Mouse (Mus musculus) ES-E14 (cell line): ENCODE measurements around the gene Klhdc7b. TPM values are rescaled to one million over a fixed set of nuclear protein-coding genes. Genes with fewer than 3 reads are reported as not detected.

Experiments used
- DNase-seq: peaks from one replicate; pipeline ENCODE4 v3.0.0-alpha.2; 2013; ENCODE audit warnings: low read depth, low spot score
- H3K27ac ChIP-seq: 2 replicates; pipeline ENCODE4 v1.5.1; 2012; ENCODE audit warnings: low read depth, mild to moderate bottlenecking, low read length, moderate library complexity, mixed read lengths; ENCODE audit not compliant: poor library complexity, insufficient read depth, severe bottlenecking
- H3K36me3 ChIP-seq: 2 replicates; pipeline ENCODE4 v1.6.1; 2012; ENCODE audit warnings: mild to moderate bottlenecking, low read length, moderate library complexity, mixed read lengths; ENCODE audit not compliant: control insufficient read depth, poor library complexity, insufficient read depth, severe bottlenecking
- H3K4me1 ChIP-seq, 2 experiments: fragments of 150-350 bp in 1 of 2; sonication (generic) in 1 of 2; 2 replicates each; pipeline ENCODE4 v1.6.1; 2012; ENCODE audit warnings: low read length in 2 of 2, mild to moderate bottlenecking in 1 of 2, mixed read lengths in 1 of 2; ENCODE audit not compliant: control insufficient read depth in 2 of 2, insufficient read depth in 2 of 2, poor library complexity in 1 of 2
- H3K4me3 ChIP-seq, 2 experiments: fragments of 150-350 bp in 1 of 2; sonication (generic) in 1 of 2; 2 replicates each; pipeline ENCODE4 v1.5.1; 2012; ENCODE audit warnings: low read length in 2 of 2, low read depth in 1 of 2, mild to moderate bottlenecking in 1 of 2, mixed read lengths in 1 of 2; ENCODE audit not compliant: insufficient read depth in 1 of 2, poor library complexity in 1 of 2, severe bottlenecking in 1 of 2
- H3K9ac ChIP-seq: 2 replicates; pipeline ENCODE4 v1.6.1; 2012; ENCODE audit warnings: low read depth, mild to moderate bottlenecking, low read length, mixed read lengths; ENCODE audit not compliant: poor library complexity, insufficient read depth, severe bottlenecking
- H3K9me3 ChIP-seq: fragments of 150-350 bp; sonication (generic); 2 replicates; pipeline ENCODE4 v1.6.1; 2012; ENCODE audit warnings: low read depth, mild to moderate bottlenecking, low read length; ENCODE audit not compliant: control insufficient read depth, insufficient read depth
- CHD2 ChIP-seq: IDR thresholded peaks from 2 replicates; pipeline ENCODE4 v1.6.1; 2014; ENCODE audit warnings: mild to moderate bottlenecking, low read depth, low read length, inconsistent platforms
- HCFC1 ChIP-seq: IDR thresholded peaks from 2 replicates; pipeline ENCODE4 v1.6.1; 2012; ENCODE audit warnings: low read length, inconsistent platforms, borderline replicate concordance; ENCODE audit not compliant: insufficient read depth
- MAFK ChIP-seq: IDR thresholded peaks from 2 replicates; pipeline ENCODE4 v1.6.1; 2014; ENCODE audit warnings: mild to moderate bottlenecking, low read depth, low read length, inconsistent platforms; ENCODE audit not compliant: insufficient read depth
- ZC3H11A ChIP-seq: IDR thresholded peaks from 2 replicates; pipeline ENCODE4 v1.6.1; 2012; ENCODE audit warnings: low read depth, mild to moderate bottlenecking, inconsistent platforms, low read length, borderline replicate concordance
- ZNF384 ChIP-seq: IDR thresholded peaks from 2 replicates; pipeline ENCODE4 v1.6.1; 2012; ENCODE audit warnings: low read depth, low read length, inconsistent platforms
- in situ Hi-C, 2 experiments: fragments of 600-800 bp; cut with MboI; formaldehyde crosslinking; loops; one replicate each; pipeline ENCODE4 v1.15.1; 2025; ENCODE audit warnings: low sequenced_read_pairs in 2 of 2, inconsistent platforms in 1 of 2; ENCODE audit not compliant: unreplicated experiment in 2 of 2
- total RNA-seq: library from RNA; depleted of rRNA; stranded (reverse); fragments of 300-350 nt; gene quantifications from 2 replicates; pipeline ENCODE4 v1.2.3, GENCODE M21; 2012

Gene Klhdc7b
- total RNA-seq, 1 experiment = 0.13 TPM

DNA sequence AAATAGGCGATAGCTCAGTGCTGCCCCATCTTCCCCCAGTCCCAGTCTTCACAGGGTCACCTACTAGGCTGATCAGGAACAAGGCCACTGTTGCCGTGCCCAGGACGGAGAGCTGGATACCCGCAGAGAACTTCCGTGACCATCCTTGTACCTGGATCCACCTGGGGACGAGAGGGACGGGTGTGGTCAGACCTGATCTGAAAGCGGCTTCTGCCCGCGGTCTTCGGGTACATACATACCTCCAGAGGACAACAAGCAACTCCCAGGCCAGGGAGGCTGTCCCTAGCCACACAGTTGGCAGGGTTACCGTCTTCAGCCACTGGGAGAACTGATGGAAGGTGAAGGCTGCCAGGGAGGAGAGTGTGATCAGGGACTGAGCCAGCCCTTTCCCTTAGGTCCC is 31.9 kb upstream of the Klhdc7b start:
- peaks cover 0 to 27% of the 10 kb centered on the region in 2 experiments; a peak in 2 of 4 replicates for H3K4me1 ChIP-seq
- no peak for DNase-seq
- TF ChIP-seq HCFC1 (no peak), MAFK (no peak), ZNF384 (no peak), CHD2 (no peak), ZC3H11A (no peak)
- H3K9me3 ChIP-seq = no peaks in the 10 kb centered on the region
- no peak overlapping the region for H3K9ac ChIP-seq
- in situ Hi-C loops = no loop called here
- no peak overlapping the region; a peak in 1 of 4 replicates for H3K4me3 ChIP-seq
- H3K27ac ChIP-seq = no peak overlapping the region
- peaks cover 34% of the 10 kb centered on the region for H3K36me3 ChIP-seq

DNA sequence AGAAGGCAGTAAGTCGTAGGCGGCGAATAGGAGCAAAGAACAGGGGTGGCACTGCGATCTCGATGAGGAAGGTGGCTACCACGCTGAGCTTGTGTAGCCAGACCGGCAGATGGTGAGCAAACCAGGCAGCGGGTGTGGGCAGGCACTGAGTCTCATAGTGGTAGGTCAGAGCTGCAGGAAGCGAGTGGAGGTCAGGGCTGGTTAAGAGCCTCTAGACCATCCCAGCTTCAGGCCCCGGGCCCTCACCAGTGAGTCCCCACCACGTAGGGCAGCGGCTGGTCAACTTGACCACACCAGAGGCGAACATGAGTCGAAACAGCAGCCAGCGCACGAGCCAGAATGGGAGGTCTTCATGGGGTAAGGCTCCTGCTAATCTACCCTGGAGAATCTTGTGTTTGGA is 30.9 kb upstream of the Klhdc7b start:
- H3K4me1 ChIP-seq = peaks cover 0 to 27% of the 10 kb centered on the region in 2 experiments; a peak in 2 of 4 replicates
- DNase-seq = no peak
- peaks cover 39% of the 10 kb centered on the region for H3K36me3 ChIP-seq
- H3K9ac ChIP-seq = peak overlapping the region; percentile 4
- H3K9me3 ChIP-seq = no peaks in the 10 kb centered on the region
- no peak for TF ChIP-seq ZC3H11A
- TF ChIP-seq ZNF384 = no peak
- TF ChIP-seq CHD2 = no peak
- TF ChIP-seq MAFK = no peak
- no peak for TF ChIP-seq HCFC1
- H3K4me3 ChIP-seq = no peak overlapping the region
- no peak overlapping the region for H3K27ac ChIP-seq
- in situ Hi-C loops = no loop called here

DNA sequence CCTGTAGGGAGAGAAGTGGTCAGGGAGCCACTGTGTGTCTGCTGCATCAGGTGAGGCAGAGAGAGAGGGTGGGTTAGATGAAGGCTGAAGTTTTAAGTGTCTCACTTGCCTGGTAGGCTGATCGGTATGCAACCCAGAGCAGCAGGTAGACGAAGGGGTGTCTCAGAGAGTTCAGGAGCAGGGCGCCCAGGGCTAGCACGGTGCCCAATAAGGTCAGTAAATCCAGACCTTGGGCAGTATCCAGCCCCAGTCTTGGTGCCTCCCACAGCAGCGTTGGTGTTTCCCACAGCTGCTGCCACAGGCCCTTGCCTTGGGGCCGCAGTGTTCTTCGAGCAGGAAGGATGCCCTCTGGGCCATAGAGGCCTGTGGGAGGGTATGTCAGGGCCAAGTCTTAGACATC is 30.3 kb upstream of the Klhdc7b start:
- H3K36me3 ChIP-seq = peaks cover 40% of the 10 kb centered on the region
- H3K4me3 ChIP-seq = peak overlapping the region; percentile 90 to 98; a peak in 3 of 4 replicates
- H3K27ac ChIP-seq = no peak overlapping the region
- TF ChIP-seq CHD2 (no peak), MAFK (no peak), ZC3H11A (no peak), HCFC1 (no peak), ZNF384 (no peak)
- peaks cover 0 to 29% of the 10 kb centered on the region in 2 experiments; a peak in 2 of 4 replicates for H3K4me1 ChIP-seq
- in situ Hi-C loops = no loop called here
- DNase-seq = no peak
- H3K9me3 ChIP-seq = no peaks in the 10 kb centered on the region
- peak overlapping the region; percentile 90 for H3K9ac ChIP-seq

DNA sequence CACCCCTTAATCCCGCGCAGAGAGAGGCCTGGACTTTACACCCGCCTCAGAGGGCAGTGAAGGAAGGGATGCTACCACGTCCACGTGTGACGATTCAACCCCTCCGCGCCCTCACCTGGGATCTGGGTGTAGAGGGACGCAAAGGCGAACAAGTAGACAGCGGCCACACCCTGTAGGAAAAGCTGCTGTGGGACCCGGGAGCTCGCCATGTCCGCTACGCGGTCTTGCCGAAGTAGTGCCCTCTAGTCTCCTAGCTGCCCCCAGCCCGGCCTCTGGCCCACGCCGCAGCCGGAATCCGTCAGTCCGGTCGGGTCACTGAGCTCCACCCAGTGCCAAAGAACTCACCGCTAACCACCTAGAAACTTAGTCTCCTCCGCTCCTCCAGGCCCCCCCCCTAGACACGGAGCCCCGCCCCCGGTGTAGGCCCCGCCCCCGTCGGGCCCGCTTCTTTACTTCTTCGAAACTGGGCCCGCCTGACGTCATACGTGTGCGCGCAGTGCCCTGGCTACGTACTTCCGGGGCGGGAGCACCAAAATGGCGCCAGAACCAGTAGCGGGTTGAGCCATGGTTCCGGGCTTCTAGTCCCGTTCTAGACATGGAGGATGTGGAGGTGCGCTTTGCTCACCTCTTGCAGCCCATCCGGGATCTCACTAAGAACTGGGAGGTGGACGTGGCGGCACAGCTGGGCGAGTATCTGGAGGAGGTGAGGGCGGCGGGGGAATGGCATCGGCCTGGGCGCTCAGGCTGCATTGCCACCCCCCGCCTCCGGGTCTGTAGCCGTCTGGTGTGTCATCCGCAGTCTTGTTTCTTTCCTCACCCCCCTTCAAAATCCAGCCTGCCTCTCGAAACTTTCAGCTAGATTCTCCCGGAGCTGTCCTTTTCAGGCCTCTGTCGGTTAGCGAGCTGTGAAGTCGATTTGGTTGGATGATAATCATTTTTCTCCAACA is 29.2 kb upstream of the Klhdc7b start, which contains the start of the genes Lmf2 and Ncaph2:
Gene Lmf2, minus strand, starts transcription at position 419 of the 947 bp plus-strand sequence.
Gene Ncaph2, plus strand, starts transcription at position 479 of the 947 bp plus-strand sequence.
- H3K9ac ChIP-seq = peak within 1 kb of the TSS; percentile 98
- in situ Hi-C loops = no loop called here
- peak within 1 kb of the TSS; percentile 91 for H3K27ac ChIP-seq
- H3K9me3 ChIP-seq = no peaks in the 10 kb centered on the region
- TF ChIP-seq ZNF384 = no peak
- peak; percentile 68 for TF ChIP-seq HCFC1
- H3K4me3 ChIP-seq = peak within 1 kb of the TSS; percentile 90 to 98
- peaks cover 0 to 29% of the 10 kb centered on the region in 2 experiments; a peak in 2 of 4 replicates for H3K4me1 ChIP-seq
- peak; percentile 93 for DNase-seq
- peaks cover 47% of the 10 kb centered on the region for H3K36me3 ChIP-seq
